Mouse (Mus musculus): ENCODE results near the gene Aak1.

GRCm38 (mm10) chr6:86849692-86850445, 552 bp downstream of the Aak1 start:
- TF ChIP-seq MYC (IDR thresholded peaks at IDR 0.05; ENCODE audit: low read depth, low read length) (0 out of 2 replicates have a peak, but pooled peaks have one; percentile 17), ETS1 (conservative IDR thresholded peaks at IDR 0.05; ENCODE audit: low read depth, low read length) (no peak), ELF1 (IDR thresholded peaks at IDR 0.05; ENCODE audit: low read depth, low read length) (no peak), POLR2AphosphoS2 (IDR thresholded peaks at IDR 0.05; ENCODE audit: low read depth, low read length) (no peak), USF2 (conservative IDR thresholded peaks at IDR 0.05; ENCODE audit: low read depth, low read length) (no peak), CHD2 (IDR thresholded peaks at IDR 0.05; ENCODE audit: low read length) (no peak), NELFE (IDR thresholded peaks at IDR 0.05; ENCODE audit: low read depth, low read length) (no peak; the same call in 1 of the 2 replicates), CTCF (conservative IDR thresholded peaks at IDR 0.05 in 1 of 2, IDR thresholded peaks at IDR 0.05 in 1 of 2; ENCODE audit: low read depth in 2 of 2, low read length in 2 of 2) (0 out of 4 replicates have a peak, but pooled peaks of 1 of the 2 experiments have one; percentile 7), ZMIZ1 (IDR thresholded peaks at IDR 0.05; ENCODE audit: low read depth, low read length) (no peak), SMC3 (IDR thresholded peaks at IDR 0.05; ENCODE audit: low read depth, low read length) (no peak)
